Mouse (Mus musculus) kidney, adult 18-20 months (tissue): ENCODE results near the gene Olfml2b.

ENCODE experiments used
- DNase-seq: peaks from one replicate; pipeline ENCODE4 v3.0.0; 2021

Gene Olfml2b

DNA sequence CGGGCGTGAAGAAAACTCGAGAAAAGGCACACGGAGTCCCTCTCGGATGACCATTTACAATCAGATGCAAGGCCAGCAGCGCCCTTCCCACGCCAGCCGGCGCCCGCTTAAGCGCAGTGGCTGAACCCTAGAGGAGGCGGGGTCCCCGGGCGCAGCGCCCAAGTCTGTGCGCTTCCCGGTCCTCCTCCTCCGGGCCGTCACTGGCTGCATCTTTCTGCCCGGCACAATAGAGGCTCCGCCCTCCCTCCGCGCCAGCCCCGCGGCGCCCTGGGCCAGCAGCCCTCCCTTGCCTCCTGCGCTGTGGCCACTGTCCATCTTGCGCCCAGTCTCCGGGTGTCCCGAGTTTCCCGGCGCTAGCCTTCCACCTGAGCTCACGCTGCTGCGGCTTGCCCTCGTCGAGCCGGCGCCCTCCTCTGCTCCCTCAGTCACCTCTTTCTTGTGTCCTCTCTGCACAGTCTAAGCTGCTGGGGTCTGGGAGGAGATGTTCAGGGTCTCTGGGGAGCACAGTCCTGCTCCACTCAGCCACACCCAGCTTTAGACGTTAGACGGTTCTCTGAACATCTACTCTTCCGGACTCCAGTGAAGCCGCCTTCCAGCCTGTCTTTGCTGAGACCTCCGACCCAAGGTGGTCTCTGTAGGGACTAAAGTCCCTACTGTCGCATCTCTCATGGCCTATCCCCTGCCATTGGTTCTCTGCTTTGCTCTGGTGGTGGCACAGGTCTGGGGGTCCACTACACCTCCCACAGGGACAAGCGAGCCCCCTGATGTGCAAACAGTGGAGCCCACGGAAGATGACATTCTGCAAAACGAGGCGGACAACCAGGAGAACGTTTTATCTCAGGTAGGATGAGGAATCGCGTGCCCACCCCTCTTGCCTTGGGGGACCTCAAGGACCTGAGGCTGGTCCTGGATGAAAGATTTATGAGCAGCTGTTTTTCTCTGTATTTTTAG lies at the start of gene Olfml2b:
Gene Olfml2b, plus strand, starts transcription at position 278 of the 951 bp plus-strand sequence.
- peak; percentile 81 for DNase-seq

DNA sequence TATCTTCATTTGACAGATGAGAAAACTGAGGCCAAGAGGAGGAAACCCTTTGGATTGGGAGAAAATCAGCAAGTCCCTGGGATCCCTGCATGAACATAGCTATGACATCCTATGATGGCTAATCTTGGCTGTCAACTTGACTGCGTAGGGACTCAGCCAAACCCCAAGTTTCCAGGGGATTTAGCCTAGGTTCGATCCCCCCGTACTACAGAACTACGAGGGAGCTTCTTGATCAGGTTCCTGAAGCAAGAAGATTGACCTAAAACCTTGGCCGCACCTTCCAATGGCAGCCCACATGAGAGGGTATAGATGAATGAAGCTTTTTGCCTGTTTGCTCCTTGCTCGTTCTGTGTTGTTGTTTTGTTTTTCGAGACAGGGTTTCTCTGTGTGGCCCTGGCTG lies 49.8 kb upstream of the Olfml2b start:
- no peak for DNase-seq

DNA sequence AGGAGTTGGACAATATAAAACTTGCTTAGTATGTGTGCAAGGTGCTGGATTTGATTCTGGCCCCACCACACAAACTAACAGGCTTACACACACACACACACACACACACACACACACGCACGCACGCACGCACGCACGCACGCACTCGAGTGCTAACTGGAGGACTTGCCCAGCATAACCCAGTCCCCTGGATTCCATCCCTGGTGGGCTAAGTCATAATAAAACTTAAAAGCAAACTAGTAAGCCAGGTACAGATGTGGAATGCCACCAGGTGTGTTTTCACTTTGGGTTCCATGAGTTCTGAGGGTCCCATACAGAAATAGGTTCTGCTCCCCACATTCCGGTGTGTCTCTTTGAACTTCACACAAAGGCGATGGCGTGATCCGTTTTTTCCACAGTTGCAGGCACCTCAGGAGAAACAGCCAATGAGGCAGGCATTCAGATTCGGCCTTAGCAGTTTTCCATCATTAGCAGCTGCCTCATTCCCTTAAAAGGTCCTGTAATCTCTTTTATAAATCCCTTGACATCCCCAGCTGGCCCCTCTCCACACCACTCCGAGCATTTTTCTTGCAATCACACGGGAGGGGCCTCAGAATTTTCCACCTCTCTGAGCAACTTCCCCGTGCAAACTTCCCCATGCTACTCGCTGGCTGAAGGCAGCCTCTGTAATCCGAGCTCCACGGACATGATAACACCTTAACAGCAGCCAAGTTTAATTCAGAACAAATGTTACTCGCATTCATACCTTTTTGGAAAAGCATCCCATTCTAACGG lies 38.9 kb upstream of the Olfml2b start:
- no peak for DNase-seq

- no peak for DNase-seq
These were observed 37.0 kb upstream of the Olfml2b start for GRCm38 (mm10) chr1:170607231-170607917.

DNA sequence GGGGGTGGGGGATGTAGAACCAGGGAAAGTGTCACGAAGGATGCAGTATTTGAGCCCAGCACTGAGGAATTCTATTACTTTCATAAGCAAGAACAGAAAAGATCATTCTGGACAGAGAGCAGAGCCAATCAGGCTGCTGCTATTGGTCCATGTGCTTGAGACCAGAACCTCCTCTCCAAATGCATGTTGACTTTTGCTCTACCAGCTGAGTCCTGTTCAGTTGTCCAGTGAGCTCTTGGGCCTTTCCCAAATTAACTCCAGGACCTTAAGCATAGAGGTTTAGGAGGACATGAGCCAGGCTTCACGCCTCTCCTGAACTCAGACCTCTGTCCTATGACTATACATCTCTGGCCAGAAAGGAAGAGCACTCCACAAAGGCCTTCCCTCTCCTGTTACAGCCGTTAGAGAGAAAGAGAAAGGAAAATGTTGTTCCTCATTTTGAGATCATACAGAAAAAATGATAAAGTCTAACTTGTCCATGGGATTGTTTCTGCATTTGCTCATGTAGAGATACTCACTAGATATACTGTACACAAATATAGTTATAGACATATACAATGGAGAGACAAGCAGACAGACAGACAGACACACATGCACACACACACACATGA lies 35.8 kb upstream of the Olfml2b start:
- DNase-seq = no peak

GRCm38 (mm10) chr1:170609872-170610271 lies 34.5 kb upstream of the Olfml2b start:
- DNase-seq = no peak

GRCm38 (mm10) chr1:170610289-170610688 lies 34.0 kb upstream of the Olfml2b start:
- DNase-seq = no peak

GRCm38 (mm10) chr1:170610695-170611094 lies 33.6 kb upstream of the Olfml2b start:
- no peak for DNase-seq

DNA sequence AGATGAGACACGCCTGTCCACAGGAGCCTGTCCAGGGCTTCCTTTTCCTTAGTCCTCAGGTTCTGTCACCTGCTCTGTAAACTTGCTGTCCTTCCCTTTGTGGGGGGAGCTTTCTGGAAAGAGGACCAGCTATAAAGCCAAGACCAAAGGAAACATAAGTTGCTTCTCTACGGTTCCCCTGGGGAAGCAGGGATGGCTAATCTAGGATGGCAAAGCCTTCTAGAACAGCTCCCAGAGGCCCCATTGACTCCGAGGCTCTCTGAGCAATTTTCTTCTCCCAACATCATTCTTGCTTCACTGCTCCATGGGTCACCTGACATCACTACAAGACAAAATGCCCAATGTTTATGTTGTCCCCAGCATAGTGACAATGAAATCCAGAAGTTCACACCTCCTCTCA lies 32.7 kb upstream of the Olfml2b start:
- no peak for DNase-seq

GRCm38 (mm10) chr1:170612968-170613872 lies 31.1 kb upstream of the Olfml2b start:
- peak; percentile 72 for DNase-seq

- no peak for DNase-seq
These were observed 24.5 kb upstream of the Olfml2b start for GRCm38 (mm10) chr1:170619686-170620374.

- no peak for DNase-seq
These were observed 21.4 kb upstream of the Olfml2b start for GRCm38 (mm10) chr1:170622934-170623333.

DNA sequence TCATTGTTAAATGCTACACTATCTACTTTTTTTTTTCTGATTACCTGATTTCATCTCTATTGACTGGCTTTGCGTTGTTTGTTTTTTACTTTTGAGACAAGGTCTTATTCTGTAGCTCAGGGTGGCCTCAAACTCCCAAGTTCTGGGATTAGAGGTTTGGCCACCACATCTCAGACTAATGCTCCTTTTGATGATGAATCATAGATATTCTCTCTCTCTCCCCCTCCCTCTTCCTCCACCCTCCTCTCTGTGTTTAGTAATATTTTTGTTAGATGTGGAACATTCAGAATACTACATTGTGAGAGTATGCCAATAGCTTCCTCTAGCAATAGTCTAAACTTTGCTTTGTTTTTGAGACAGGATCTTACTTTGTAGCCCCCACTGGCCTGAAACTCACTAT lies 20.9 kb upstream of the Olfml2b start:
- DNase-seq = no peak

DNA sequence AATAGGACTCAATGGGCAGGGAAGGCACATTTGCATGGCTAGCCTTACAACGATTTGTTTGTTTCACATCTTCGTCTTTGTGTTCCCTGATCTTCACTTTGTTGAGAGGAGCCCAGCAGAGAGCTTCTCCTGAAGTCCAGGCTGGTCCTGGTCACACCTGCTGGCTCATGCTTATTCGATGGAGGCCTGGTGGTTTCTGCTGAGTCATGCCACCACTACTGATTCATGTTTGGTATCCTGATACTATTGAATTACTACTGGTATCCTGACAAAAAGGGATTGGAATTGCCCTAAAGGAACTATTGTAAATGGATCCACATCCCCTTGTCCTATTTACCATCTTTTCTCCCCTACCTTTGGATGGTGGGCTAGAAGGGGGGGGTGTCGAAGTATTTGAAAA lies 13.8 kb upstream of the Olfml2b start:
- no peak for DNase-seq

DNA sequence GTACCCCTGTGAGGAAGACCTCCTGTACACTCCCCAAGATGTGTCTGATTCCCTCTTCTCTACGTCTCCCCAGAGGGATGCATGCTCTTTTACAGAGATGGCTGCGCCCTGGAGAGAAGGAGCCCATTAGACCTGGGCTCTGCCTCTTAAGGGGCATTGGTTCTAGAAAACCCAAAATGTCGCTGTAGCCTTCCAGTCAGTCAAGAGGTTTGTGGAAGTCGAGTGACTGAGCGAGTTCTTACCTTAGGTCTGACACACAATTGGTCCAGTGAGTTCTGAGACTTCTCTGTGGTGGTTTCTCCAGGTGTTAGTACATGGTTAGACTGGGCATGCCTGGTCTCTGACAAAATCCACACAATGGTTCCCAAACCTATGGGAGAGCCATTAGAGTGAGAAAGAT lies 12.8 kb upstream of the Olfml2b start:
- no peak for DNase-seq

DNA sequence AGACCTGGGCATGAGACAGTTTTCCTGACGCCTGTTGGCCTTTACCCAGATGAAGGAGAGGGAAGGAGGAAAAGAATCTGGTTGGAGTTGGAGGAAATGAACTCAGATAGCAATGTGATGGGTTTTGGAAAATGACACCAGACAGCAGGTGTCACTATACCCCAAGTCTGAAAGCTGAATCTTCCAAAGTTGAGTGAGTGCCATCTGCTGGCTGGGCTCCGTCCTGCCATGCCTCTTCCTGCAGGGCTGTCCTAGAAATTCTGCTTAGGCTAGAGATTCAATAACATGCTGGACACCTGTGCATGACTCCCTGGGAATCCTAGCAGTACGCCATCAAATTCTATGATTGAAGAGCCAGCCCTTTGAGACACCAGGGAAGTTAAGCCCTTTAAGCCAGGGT lies 11.9 kb upstream of the Olfml2b start:
- DNase-seq = peak; percentile 81

DNA sequence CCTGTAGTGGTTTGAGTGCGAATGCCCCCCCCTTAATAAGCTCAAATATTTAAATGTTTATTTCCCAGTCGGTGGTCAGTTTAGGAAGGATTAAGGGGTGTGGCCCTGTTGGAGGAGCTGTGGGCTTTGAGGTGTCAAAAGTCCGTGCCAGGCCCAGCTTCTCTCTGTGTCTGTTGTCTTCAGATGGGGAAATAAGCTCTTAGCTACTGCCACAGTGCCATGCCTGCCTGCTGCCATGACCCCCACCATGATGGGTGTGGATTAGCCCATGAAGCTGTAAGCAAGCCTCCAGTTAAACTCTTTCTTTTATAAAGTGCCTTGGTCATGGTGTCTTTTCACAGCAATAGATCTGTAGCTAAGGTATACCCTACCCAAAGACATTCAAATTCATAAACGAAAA lies 11.5 kb upstream of the Olfml2b start:
- DNase-seq = no peak

GRCm38 (mm10) chr1:170638941-170639340 lies 5.4 kb upstream of the Olfml2b start:
- DNase-seq = no peak

GRCm38 (mm10) chr1:170645896-170646605 lies 1.7 kb downstream of the Olfml2b start:
- DNase-seq = no peak

- DNase-seq = no peak
These were observed 2.4 kb downstream of the Olfml2b start for GRCm38 (mm10) chr1:170646606-170647287.
